Mouse (Mus musculus): ENCODE results near the gene Pth1r. TPM values are rescaled to one million over a fixed set of nuclear protein-coding genes. Genes with fewer than 3 reads are reported as not detected.
A peak's percentile ranks its signal among the peaks of the same experiment; 100 is the strongest.

Pth1r gene
- 2.6 and 2.9 TPM in 2 replicates for polyA plus RNA-seq (2015; fragmentation: Nextera tagmentation; extraction: Ambion mirVana)

DNA sequence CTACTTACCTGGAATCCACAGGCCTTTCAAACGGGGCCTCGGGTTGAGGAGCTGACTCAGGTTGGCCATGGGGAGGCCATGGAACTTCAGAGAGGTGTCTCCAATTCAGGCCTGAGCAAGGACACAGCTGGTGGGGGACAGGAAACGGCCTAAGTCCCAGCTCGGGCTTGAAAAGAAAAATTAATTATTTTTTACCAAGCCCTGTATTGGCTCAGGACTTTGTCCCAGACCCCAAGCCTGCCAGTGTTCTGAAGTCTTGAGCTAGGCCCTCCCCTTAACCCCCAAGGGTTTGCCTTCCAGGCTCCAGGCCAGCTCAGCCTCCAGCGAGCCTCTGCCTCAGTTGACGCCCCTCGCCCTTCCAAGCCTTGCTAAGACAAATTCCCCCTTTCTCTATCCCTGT is at the start of gene Pth1r:
Gene Pth1r, minus strand, starts transcription at position 185 of the 400 bp plus-strand sequence.
- DNase-seq (ENCODE audit: low spot score), result no peak

DNA sequence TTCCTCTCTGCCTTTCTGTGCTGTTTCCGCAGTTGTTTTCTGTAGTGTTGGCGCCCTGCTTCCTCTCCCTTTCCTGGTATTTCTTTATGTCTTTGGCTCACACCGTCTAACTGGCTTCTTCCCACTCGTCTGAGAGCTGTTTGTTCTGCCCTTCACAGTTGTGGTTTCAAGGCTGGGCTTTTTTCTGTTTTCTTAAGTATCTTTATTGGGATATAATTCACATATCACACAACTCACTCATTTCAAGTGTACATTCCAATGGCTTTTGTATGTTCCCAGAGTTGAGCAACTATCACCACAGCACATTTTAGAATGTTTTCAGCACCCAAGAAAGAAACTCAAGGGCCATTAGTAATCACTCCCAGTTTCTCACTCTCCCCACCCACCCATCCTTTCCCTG is 43.5 kb upstream of the Pth1r start:
- no peak for DNase-seq (ENCODE audit: low spot score)

DNA sequence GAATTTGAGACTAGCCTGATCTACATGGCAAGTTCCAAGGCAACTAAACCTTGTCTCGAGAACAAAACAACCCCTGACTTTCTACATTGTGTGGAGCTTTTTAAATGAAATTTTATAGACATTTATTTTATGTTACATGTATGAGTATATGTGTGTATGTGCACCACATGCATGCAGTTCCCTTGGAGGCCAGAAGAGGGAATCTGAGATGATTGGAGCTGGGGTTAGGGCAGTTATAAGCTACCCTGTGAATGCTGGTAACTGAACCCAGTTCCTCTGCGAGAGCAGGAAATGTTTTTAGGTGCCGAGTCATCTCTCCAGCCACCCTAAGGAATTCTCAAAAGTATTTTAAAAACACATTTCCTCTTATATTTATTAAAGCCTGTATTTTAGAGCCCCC is 41.2 kb upstream of the Pth1r start:
- no peak for DNase-seq (ENCODE audit: low spot score)

DNA sequence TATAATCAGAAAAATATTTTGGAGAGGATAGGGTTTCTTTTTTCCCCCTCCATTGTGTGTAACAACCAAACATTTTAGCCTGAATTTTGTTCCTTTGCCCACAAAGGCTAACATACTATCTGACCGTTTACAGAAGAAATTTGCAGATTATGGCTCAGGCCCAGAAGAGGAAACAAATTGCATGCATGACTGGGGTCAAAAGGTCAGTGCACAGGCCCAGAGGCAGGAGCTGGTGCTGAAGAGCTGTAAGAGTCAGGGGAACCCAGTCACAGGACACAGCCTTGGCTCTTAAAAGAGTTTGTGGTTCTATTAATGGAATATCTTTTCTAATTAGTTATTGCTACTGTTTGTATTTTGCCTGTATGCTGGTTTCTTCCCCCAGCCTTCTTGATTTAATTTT is 36.7 kb upstream of the Pth1r start:
- DNase-seq (ENCODE audit: low spot score), result no peak

DNA sequence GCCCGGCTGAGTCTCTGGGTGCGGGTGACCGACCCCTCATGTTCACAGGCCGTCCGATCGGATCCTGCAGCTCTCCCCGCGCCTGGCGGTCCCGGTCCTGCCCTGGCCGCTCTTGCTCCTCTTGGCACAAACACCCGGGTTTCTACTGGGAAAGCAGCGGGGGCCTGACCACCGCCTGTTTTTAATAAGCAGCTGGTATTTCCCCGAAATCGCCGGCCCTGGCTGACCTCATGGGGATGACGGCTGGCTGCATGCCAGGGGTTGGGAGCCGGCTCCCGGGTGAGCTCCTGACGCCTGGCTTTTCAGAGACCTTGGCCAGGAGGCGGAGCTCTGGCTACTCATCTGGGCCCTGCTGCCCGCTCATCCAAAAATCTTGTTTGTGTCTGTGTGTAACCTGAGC is 34.8 kb upstream of the Pth1r start:
- no peak for DNase-seq (ENCODE audit: low spot score)

DNA sequence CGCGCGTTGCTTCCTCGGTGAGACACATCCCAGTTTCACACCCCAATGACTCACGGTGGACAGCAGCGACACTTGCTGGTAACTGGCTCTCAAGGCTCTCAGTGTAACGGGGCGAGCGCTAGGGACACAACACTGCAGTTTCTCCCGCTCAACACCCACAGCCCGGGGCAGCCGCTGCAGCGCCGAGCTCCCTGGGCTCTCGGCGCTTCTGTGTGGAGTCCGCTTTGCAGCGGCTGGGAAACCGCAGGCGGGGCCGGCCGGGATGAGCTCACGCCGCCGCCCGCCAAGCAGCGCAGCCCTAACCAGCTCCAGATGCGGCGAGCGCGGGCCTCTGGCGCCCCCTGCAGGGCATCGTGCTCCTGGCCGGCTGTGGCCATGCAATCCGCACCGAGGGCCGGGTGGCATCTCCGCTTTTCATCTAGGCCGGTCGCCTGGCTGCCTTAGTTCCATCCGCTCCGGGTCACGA is 34.3 kb upstream of the Pth1r start:
- peak; percentile 85 for DNase-seq (ENCODE audit: low spot score)

DNA sequence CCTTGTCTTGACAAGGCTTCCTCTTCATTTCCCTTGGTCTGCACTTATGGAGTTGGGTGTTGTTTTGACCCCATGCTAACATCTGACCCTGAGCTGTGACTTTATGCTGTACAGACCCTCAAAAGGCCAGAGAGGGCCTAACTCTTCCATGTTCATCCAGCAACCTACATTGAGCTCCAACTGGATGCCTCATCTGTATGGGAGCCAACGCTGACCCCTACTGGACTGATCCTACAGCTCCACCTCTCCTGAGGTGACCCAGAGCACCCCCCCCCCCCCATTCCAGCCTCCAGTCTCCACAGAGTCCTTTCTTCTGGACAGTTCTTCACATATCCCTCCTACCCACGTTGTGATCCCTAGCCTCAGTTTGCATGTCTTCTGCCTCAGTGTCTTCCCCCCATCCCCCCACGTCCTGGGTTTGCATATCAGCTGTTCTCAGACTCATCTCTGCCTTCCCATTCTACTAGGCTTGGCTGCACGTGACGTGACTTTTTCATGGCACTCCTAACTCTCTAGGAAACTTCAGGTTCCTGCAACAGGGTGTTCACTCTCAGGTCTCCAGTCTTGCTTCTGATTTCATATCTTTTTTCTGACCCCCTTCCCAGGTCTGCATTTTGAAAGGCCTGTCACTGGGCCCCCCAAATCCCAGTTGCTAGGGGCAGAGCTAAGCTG is 32.4 kb upstream of the Pth1r start:
- no peak for DNase-seq (ENCODE audit: low spot score)

DNA sequence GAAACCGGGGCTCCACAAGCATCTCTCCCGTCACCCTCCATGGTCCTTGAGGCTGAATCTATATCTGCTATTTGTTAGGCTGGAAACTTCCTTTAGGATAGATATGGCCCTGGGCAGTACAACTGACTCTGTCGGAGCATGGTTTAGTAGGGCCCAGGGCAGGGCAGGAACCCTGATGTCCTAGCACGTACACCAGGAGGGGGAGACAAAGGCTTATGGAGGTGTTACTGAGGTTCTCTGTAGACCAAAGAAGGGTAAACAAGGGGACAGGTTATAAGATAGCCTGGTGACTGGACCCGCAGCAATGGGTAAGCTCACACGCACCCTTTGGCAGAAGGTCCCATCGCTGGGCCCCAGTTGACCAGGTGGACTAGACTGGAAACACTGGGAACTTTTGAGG is 31.6 kb upstream of the Pth1r start:
- no peak for DNase-seq (ENCODE audit: low spot score)

DNA sequence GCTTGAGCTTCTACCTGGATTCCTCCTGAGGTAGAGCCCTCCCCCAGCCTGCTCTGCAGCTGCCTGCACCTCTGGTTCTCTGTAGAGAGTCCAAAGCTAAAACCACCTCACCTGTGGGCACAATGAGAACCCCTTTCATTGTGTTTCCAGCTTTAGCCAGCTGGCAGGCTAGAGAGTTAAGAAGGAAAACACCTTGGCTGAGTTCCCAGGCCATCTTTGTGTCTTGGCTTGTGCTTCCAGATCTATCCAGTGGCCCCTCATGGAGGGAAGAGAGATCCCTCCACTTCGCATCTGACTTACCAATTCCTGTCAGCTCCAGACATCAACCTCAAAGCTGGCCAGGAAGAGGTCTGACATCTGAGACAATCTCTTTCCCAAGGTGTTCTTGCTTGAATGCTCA is 31.2 kb upstream of the Pth1r start:
- no peak for DNase-seq (ENCODE audit: low spot score)

DNA sequence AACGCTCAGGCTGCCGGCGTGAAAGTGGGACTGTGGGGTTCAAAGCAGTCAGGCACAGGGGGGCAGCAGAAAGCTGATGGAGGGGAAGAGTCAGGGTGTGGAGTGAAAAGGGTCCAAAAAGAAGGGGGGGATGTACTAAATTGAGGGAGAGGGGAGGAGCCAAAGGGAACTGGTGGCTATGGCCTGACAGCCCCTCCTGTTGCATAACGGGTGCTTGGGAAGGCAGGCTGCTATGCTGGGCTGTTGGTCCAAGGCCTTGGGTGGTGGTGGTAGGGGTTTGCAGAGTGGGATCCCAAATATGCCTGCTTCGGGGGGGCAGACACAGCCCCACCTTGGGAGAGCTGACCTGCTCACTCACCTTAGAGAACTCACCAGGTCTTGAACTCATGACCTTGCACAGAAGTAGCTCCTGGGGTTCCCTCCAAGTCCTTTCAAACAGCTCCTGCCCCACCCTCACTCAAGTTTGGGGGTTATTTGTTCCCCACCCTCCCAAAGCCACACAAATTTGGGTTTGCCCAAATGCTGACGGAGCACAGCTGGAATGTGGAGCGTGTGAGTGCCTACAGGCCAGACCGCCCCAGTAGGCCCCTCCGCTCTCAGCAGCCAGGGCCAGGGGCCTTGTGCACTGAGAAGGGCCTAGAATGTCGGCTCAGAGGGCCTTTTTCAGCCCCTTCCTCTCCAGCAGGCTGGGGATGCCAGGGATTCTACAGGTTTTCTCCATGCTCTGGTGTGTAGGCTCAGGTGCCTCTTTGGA is 28.5 kb upstream of the Pth1r start:
- DNase-seq (ENCODE audit: low spot score), result no peak

DNA sequence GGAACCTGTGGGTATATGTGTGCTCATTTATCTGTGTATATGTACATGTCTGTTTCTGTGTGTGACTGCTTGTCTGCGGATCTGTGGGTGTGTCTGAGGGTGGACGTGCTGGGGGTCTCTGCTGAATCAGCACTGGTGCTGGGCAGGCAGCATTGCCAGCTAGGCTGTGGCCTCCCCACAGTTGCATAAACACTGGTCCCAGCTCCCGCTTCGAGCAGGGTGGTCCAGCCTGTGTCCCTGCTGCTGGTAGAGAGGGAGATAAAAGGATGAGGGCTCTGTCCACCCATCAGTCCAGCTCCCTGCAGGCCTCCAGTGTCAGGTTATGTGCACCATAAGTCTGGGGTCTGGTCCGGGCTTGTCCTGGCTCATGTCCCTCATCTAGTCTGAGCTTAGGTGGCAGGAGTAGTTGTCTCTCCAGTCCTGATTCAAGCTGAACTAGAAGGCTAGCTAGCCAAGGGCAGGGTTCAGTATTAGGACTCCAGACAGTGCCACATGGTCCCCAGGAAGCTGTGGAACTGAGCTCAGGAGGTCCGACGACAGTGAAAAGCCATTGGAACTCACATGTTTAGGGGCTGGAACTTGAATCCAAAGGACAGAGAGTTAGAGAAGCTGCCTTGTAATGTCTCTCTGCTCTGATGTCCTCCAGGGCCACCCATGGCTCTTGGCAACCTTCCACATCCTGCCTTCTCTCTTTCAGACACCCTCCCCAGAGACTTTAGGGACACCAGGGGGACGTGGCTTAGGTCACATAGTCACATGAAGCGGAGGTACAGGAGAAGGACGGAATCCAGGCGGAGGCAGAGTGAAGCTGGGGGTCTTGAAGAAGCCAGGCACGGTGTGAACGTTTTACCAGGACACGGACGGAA is 27.7 kb upstream of the Pth1r start:
- DNase-seq (ENCODE audit: low spot score), result no peak

DNA sequence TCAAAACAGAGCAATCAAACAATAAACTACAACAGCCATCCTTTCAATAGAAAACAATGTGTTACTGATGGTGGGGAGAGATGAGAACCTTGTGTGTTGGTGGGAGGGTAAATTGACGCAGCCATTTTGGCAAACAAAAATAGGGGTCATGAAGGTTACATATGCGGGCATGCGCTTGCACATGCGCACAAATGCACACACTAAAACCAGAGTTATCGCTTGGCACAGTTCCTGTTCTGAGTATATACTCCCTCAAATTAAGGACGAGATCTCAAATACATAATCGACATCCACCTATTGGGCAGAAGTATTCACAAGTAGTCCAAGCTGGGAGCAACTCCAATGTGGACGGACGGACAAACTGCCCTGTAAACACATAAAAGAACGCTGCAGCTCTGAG is 25.4 kb upstream of the Pth1r start:
- DNase-seq (ENCODE audit: low spot score), result no peak

DNA sequence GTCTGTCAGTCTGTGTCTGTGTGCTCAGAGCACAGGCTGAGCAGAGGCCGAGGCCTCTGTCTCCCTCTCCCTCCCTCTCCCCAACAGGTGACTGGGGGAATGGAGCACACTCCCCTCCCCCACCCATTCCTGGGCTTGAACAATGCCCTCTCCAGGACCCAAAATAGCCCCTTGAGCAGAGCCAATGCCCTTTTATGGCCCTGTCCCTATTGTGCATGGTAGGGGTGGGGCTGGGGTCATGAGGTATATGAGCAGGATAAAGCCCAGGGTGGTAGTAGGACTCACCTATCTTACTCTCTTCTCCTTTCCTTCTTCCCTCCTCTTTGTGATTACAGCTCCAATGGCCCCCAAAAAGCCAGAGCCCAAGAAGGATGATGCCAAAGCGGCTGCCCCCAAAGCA is 16.5 kb upstream of the Pth1r start:
- no peak for DNase-seq (ENCODE audit: low spot score)

DNA sequence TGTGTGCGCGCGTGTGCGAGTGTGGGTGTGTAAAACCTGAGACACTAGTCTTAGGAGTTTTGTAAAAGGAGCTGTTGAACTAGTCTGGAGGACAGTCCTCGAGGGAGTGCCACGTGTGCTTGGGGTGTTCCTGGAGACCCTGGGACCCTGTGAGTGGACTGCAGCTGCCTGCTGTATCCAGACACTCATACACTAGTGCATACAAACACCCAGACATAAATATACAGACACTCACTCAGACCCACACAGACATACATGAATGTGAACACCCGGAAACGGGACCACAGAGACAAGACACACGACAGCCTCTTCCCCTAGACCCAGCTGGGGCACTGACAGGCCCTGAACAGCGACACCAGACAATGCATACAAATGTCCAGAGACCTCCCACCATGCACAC is 15.8 kb upstream of the Pth1r start:
- no peak for DNase-seq (ENCODE audit: low spot score)

DNA sequence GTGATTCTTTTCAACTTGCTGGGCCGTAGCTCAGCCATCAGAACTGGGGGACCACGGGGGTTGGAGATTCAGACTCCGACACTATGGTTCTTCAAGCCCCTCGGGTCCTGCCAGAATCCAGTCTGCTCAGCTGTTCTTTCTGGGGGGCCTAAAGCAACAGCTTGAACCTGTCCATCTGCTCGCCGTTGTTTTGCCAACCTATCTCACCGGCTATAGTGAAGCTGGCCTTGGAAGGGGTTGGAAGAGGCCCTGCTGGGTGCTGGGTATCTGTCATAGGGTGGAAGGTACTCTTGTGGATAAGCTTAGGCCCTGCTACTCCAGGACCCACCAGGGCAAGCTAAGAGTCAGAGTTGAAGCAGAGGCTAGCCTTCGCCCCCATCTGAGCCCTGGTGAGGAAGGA is 13.9 kb upstream of the Pth1r start:
- DNase-seq (ENCODE audit: low spot score), result no peak

DNA sequence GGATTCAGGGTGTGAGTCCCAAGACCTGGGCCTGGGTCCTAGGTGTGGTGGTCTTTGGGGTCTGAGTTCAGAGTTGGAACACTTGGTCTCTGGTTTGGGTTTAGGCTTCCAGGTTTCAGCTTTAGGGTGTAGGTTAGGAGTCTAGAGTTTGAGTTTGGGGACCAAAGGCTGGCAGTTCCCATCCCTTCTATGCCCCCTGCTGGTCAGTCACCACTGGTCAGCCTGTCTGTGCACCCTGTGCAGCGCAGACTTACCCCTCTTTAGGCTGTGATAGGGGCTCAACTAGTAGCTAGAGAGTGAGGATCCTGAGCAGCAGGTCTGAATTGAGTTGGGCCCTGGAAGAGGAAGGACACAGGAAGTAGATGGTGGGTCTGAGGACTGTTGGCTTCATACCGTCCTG is 12.3 kb upstream of the Pth1r start:
- no peak for DNase-seq (ENCODE audit: low spot score)

DNA sequence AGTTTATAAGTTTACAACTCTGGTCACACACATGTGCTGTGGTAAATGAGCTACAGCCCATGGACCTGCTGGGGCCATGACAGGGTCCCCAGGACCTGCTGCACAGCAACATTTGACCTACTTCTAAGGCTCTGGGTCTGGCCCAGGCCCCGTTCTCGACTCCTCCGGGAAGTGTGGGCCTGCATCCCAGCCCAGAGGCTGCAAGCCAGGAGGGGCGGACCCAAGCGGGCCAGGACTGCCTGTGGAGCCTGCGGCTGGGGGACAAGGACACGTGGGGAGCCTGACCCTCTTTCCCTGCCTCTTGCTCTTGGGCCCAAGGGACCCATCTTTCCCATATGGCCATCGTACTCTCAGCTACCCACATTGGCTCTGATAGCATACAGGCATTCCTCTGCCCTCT is 11.7 kb upstream of the Pth1r start:
- no peak for DNase-seq (ENCODE audit: low spot score)

DNA sequence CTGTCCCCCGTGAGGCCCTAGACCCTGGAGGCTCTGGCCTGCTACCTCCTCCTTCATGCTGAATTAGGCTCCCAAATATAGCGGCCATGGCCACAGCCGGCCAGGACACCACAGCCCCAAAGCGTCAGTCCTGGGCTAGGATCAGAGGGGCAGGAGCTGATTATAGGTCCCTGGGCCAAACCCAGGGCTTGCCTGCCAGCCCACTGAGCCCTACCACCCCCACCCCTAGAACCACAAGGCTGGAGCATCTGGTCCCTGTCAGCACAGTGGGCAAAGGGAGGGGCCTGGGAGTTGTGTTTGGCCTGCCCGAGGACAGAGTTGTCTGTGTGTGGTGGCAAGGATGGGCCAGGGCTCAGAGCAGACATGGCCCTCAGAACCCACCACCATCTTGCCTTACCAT is 10.9 kb upstream of the Pth1r start:
- no peak for DNase-seq (ENCODE audit: low spot score)

DNA sequence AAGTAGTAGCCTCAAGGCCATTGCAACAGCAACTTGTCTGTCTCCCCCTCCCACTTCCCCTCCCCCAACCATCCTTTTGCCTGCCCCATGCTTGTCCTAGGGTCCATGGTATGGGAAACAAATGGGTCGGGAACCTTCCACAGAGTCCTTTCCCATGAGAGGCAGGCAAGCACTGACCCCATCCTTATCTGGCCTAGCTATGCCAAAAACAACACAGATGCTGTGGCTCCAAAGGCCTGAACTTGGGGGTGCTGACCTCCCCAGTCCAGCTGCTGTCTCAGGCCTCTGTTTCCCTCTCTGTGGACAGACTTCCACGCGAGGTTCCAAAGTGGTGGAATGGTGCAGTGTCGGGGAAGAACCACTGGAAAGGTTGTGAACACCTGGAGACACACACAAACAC is 6.8 kb upstream of the Pth1r start:
- no peak for DNase-seq (ENCODE audit: low spot score)

DNA sequence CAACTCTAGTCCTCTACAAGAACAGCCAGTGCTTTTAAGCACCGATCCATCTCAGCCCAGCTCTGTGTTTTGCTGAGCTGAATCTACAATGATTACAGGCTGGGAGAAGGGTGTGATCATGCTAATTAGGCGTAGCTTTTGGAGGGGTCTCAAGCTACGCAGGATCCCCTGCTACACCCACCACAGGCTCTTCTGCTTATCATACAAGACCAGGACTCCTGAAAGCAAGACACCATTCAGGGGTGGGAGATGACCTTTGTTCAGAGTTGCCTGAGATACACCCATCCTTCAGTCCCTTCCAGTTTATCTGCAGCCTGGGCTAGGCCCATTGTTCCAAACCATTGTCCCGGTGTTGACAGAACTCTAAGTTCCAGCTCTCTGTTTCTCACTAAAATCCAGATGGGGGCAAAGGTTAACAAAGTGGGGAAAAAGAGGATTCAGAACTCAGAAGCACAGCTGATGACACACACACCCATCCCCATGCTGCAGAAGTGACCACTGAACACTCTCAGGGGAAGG is 6.0 kb upstream of the Pth1r start:
- no peak for DNase-seq (ENCODE audit: low spot score)

DNA sequence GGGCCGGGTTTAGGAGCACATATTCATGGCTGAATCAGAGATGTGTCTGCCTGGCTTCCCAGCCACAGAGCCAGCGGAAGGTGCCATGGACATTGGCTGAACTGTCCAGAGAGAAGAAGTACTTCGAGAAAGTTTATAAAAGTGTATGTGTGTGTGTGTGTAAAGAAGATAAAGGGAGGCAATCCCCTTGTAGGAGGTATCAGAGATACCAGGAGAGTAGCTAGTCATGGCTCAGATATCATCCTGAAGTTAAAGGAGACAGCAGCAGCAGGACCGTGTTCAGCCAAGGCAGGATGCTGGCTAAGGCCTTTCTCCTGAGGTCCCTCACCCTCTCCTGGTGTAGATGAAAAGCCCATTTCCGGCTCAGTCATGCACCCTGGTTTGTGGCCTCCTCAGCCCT is 4.5 kb upstream of the Pth1r start:
- no peak for DNase-seq (ENCODE audit: low spot score)

All from thymus, postnatal 0 days (tissue).